Mouse (Mus musculus) hindbrain, embryonic 16.5 days (tissue): Measurements from ENCODE around the gene Sstr3. TPM values are rescaled to one million over a fixed set of nuclear protein-coding genes. Genes with fewer than 3 reads are reported as not detected.

Experiments used
- ATAC-seq: fragments of 200-750 bp; cut with Nextera tagmentation; 2 replicates; pipeline ENCODE4 v1.8.0; 2017; ENCODE audit warnings: moderate TSS enrichment, moderate library complexity
- H3K27ac ChIP-seq: fragments of 300-500 bp; sonication (generic); 2 replicates; pipeline ENCODE4 v1.5.1; 2014; ENCODE audit warnings: low read depth, mild to moderate bottlenecking, control low read depth, low read length, moderate library complexity
- H3K27me3 ChIP-seq: fragments of 300-500 bp; sonication (generic); replicated peaks from 2 replicates; pipeline ENCODE4 v1.6.1; 2014; ENCODE audit warnings: low read length; ENCODE audit not compliant: control insufficient read depth, insufficient read depth
- H3K36me3 ChIP-seq: fragments of 300-500 bp; sonication (generic); 2 replicates; pipeline ENCODE4 v1.6.1; 2014; ENCODE audit warnings: mild to moderate bottlenecking, low read length, moderate library complexity, mixed read lengths; ENCODE audit not compliant: control insufficient read depth, insufficient read depth
- H3K4me1 ChIP-seq: fragments of 300-500 bp; sonication (generic); 2 replicates; pipeline ENCODE4 v1.6.1; 2014; ENCODE audit warnings: low read depth, low read length; ENCODE audit not compliant: control insufficient read depth, insufficient read depth
- H3K4me2 ChIP-seq: fragments of 300-500 bp; sonication (generic); 2 replicates; pipeline ENCODE4 v1.6.1; 2014; ENCODE audit warnings: mild to moderate bottlenecking, low read length, control low read depth, moderate library complexity
- H3K4me3 ChIP-seq: fragments of 300-500 bp; sonication (generic); 2 replicates; pipeline ENCODE4 v1.5.1; 2014; ENCODE audit warnings: mild to moderate bottlenecking, low read length, control low read depth, moderate library complexity
- H3K9ac ChIP-seq: fragments of 300-500 bp; sonication (generic); 2 replicates; pipeline ENCODE4 v1.6.1; 2014; ENCODE audit warnings: low read depth, mild to moderate bottlenecking, control low read depth, low read length, moderate library complexity
- H3K9me3 ChIP-seq: fragments of 300-500 bp; sonication (generic); 2 replicates; pipeline ENCODE4 v1.6.1; 2014; ENCODE audit warnings: mild to moderate bottlenecking, low read length, moderate library complexity; ENCODE audit not compliant: control insufficient read depth
- WGBS: fragments of 180-500 bp; shearing (Covaris S2); extraction: QIAGEN DNeasy Blood & Tissue Kit; methylation state at CpG from one replicate; pipeline ENCODE4 v1.1.7; 2014; 5-methylcytosine and 5-hydroxymethylcytosine counted together
- polyA plus RNA-seq: library from polyadenylated mRNA; unstranded; fragments of >200 nt; fragmentation: Nextera tagmentation; extraction: Ambion mirVana; gene quantifications from 2 replicates; pipeline ENCODE4 v1.2.1, GENCODE M21; 2015

The Sstr3 gene
- polyA plus RNA-seq, 1 experiment from 2014 or later: 1.1 TPM

DNA sequence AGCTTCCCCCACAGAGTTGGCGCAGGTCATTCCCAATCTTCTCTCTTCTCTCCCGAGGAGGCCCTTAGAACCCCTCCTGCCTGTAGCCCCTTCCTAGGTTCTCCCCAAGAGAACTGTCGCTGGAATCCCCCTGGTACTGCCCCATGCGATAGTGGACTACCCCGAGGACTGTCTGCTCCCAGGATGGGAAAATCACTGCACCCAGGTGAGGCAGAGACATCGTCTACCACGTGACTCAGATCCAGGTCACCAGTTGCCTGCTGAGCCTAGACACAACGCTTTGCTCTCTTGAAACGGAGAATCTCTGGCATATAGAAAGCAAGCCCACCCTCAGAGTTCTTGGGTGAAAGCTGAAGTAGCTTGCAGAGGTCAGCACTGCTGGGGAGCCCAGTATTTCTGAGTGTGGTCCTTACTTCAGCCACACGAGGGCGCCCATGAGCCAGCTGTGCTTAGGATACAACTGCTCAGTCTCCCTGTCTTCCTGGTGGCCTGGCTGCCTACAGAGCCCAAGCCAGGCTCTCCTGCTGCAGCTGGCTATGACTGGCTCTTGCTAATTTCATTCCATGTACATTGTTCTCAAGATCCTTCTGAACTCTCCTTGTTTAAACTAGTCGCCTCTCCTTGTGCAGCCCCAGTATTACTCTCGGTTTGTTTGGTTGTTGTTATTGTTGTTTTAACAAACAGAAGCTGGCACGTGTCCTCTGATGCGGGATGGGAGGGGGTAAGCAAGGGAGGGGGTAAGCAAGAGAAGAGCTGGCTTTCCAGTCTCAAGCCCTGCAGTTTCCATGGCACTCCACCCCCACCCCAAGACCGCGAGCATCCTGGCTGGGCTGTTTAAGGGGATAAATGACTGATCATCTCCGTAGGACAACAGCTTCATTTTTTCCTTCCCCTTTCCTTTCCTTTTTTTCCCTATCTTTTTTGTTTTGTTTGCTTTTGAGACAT is 42.8 kb upstream of the Sstr3 start:
- 0 out of 2 replicates have a peak overlapping the region, but pooled peaks have one; percentile 8 for H3K27ac ChIP-seq
- 52% methylated on average over 18 of the region's 18 CpGs for WGBS

DNA sequence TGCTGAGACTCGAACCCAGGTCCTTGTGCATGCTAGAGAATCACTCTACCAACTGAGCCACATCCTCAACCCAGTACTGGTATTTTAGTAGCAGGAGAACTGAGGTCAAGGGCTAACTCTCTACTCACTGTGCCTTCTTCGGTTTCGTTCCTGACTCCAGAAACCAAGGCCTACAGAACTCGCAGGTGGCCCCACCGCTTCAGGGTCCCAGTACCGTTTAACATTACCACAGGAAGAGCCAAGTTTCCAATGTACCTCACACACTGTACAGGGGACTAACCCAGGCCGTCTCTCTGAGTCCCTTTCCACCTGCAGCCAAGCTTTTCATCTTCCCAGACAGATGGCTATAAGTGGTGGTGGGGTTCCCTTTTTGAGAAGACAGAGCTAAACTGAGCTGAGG is 40.9 kb upstream of the Sstr3 start:
- Histone ChIP-seq H3K4me1 (peaks cover 10% of the 10 kb centered on the region), H3K27ac (no peak overlapping the region), H3K9ac (no peak overlapping the region), H3K27me3 (no peaks in the 10 kb centered on the region), H3K4me2 (no peak overlapping the region), H3K9me3 (no peaks in the 10 kb centered on the region; the same call in 1 of the 2 replicates), H3K4me3 (no peak overlapping the region), H3K36me3 (no peaks in the 10 kb centered on the region)
- 92% methylated on average over 7 of the region's 7 CpGs for WGBS
- no peak for ATAC-seq

More for the DNA sequence above, 42.8 kb upstream of the Sstr3 start:
- Histone ChIP-seq H3K36me3 (no peaks in the 10 kb centered on the region), H3K4me1 (no peaks in the 10 kb centered on the region; the same call in 1 of the 2 replicates), H3K4me3 (no peak overlapping the region), H3K27me3 (no peaks in the 10 kb centered on the region), H3K9me3 (no peaks in the 10 kb centered on the region; the same call in 1 of the 2 replicates), H3K4me2 (no peak overlapping the region), H3K9ac (no peak overlapping the region)
- ATAC-seq: peak; percentile 85

DNA sequence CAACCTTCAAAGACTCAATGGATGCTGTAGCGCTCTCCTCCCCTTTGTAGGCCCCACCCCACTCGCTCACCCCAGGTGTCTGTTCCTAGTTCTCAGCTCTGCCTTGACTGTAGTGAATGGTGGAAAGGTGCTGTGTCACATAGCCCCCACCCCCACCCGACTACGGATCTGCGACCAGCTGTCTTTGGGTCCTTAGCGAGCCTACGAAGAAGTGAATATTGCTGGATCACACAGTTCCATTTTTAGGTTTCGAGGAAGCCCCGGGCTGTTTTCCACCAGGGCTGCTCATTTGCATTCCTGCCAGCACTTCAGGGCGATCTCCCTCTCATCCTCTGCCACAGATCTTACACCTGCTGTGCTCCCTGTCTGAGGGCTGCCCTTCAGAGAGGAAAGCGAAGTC is 38.9 kb upstream of the Sstr3 start:
- H3K36me3 ChIP-seq: no peaks in the 10 kb centered on the region
- H3K27me3 ChIP-seq: no peaks in the 10 kb centered on the region
- H3K4me3 ChIP-seq: no peak overlapping the region
- no peak overlapping the region for H3K9ac ChIP-seq
- WGBS: 18% methylated on average over 11 of the region's 11 CpGs
- no peak overlapping the region for H3K4me2 ChIP-seq
- H3K27ac ChIP-seq: no peak overlapping the region
- no peak for ATAC-seq
- H3K4me1 ChIP-seq: peaks cover 19% of the 10 kb centered on the region
- H3K9me3 ChIP-seq: no peaks in the 10 kb centered on the region; the same call in 1 of the 2 replicates

GRCm38 (mm10) chr15:78576284-78576810 is 31.9 kb upstream of the Sstr3 start:
- Histone ChIP-seq H3K9me3 (no peaks in the 10 kb centered on the region), H3K27ac (no peak overlapping the region), H3K4me3 (no peak overlapping the region), H3K4me2 (no peak overlapping the region), H3K27me3 (no peaks in the 10 kb centered on the region), H3K9ac (no peak overlapping the region), H3K4me1 (peaks cover 16% of the 10 kb centered on the region), H3K36me3 (no peaks in the 10 kb centered on the region)
- WGBS: 61% methylated on average over 3 of the region's 4 CpGs
- no peak for ATAC-seq

- Histone ChIP-seq H3K27me3 (no peaks in the 10 kb centered on the region), H3K4me1 (no peaks in the 10 kb centered on the region), H3K27ac (no peak within 1 kb of the TSS), H3K36me3 (no peaks in the 10 kb centered on the region), H3K9ac (no peak within 1 kb of the TSS), H3K4me3 (no peak within 1 kb of the TSS), H3K9me3 (no peaks in the 10 kb centered on the region), H3K4me2 (no peak within 1 kb of the TSS)
- WGBS: 81% methylated on average over 8 of the region's 8 CpGs
- ATAC-seq: no peak
Observed at GRCm38 (mm10) chr15:78572658-78573397, 28.3 kb upstream of the Sstr3 start, which contains the start of gene Rac2. Gene Rac2 (minus strand): TSS chr15:78572783.

DNA sequence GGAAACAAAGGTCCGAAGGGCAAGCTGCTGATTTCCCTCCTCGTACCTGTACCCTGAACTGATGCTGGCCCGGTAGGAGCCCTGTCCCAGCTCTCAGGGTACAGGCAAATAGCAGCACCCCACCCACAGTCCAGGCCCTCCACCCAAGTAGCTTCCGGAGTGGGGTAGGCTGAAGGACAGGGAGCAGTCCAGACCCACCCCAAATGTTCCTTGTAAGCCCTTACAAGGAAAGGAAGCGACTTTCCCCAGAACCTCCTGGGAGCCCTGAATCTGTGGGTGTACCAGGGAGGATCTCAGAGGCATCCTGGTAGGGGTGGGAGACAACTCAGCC is 27.8 kb upstream of the Sstr3 start:
- H3K4me2 ChIP-seq: no peak overlapping the region
- no peak overlapping the region for H3K9ac ChIP-seq
- H3K27ac ChIP-seq: no peak overlapping the region
- no peak for ATAC-seq
- no peaks in the 10 kb centered on the region for H3K36me3 ChIP-seq
- 92% methylated on average over 5 of the region's 5 CpGs for WGBS
- no peaks in the 10 kb centered on the region for H3K9me3 ChIP-seq
- no peak overlapping the region for H3K4me3 ChIP-seq
- H3K27me3 ChIP-seq: no peaks in the 10 kb centered on the region
- no peaks in the 10 kb centered on the region for H3K4me1 ChIP-seq

GRCm38 (mm10) chr15:78571554-78572269 is 27.2 kb upstream of the Sstr3 start:
- no peak for ATAC-seq
- WGBS: 76% methylated on average over 16 of the region's 16 CpGs
- Histone ChIP-seq H3K4me3 (no peak overlapping the region), H3K4me2 (no peak overlapping the region), H3K27ac (no peak overlapping the region), H3K36me3 (no peaks in the 10 kb centered on the region), H3K4me1 (no peaks in the 10 kb centered on the region), H3K9ac (no peak overlapping the region), H3K9me3 (no peaks in the 10 kb centered on the region), H3K27me3 (no peaks in the 10 kb centered on the region)

DNA sequence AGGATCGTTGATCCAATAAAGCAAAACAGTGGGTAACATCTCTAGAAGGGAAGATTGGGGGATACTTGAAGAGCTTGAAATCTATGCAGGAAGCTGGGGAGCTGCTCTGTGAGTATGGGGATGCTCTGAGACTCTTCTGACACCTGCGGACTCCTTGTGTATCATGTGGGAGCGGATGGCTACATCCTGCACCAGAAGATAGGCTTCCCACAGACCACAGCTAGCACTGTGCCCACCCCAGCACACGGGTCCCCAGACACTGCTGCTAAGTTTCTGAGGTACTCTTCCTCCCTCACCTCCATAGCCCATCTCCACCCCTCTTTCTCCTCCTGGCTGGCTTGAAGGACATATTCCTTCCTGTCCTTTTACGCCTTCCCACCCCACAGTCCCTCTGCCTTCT is 25.7 kb upstream of the Sstr3 start:
- Histone ChIP-seq H3K4me2 (no peak overlapping the region), H3K27ac (no peak overlapping the region), H3K9ac (no peak overlapping the region), H3K4me3 (no peak overlapping the region), H3K27me3 (no peaks in the 10 kb centered on the region), H3K36me3 (no peaks in the 10 kb centered on the region), H3K9me3 (no peaks in the 10 kb centered on the region), H3K4me1 (no peaks in the 10 kb centered on the region)
- WGBS: 95% methylated on average over 5 of the region's 5 CpGs
- ATAC-seq: no peak
